In genomic region chr15:99224208-99224911, GRCm38 (mm10) we compare ENCODE assay signal across 8 mouse cellular contexts. TPM values are rescaled to one million over a fixed set of nuclear protein-coding genes. Genes with fewer than 3 reads are reported as not detected.
DNase-seq lines count a peak whose midpoint lies in the region; ATAC-seq lines count a peak whose summit lies in the region.

Kcnh3 (plus strand) TSS chr15:99224861.

- H3K4me2 ChIP-seq in liver, embryonic 16.5 days (ENCODE audit: low read depth, low read length), result peak within 1 kb of the TSS; percentile 53
- H3K4me2 ChIP-seq in neural tube, embryonic 15.5 days, result peak within 1 kb of the TSS; percentile 58

- peaks cover 100% of the 10 kb centered on the region for H3K27me3 ChIP-seq in embryonic facial prominence, embryonic 10.5 days (replicated peaks; ENCODE audit: low read depth, poor library complexity, severe bottlenecking)
- peaks cover 97% of the 10 kb centered on the region for H3K27me3 ChIP-seq in liver, embryonic 16.5 days (ENCODE audit: control insufficient read depth, insufficient read depth, low read depth, low read length)
- H3K27me3 ChIP-seq in neural tube, embryonic 15.5 days (replicated peaks), result peaks cover 98% of the 10 kb centered on the region

- DNase-seq in CD4-positive helper T cell, adult 2 months (ENCODE audit: low read depth, low spot score), result peak; percentile 81
- peak; percentile 59 to 79 for DNase-seq in adrenal gland, adult (ENCODE audit: inconsistent age in 2 of 2, low spot score in 1 of 2)
- no peak for DNase-seq in embryonic facial prominence, embryonic 10.5 days (ENCODE audit: low spot score)
- DNase-seq in heart, postnatal 10 days, result peak; percentile 51 to 61
- DNase-seq in kidney, postnatal 4 days, result peak; percentile 69 to 77
- DNase-seq in thymus, postnatal 14 days, result peak; percentile 91

- no peak within 1 kb of the TSS for H3K9ac ChIP-seq in liver, embryonic 16.5 days (ENCODE audit: low read depth, low read length)
- peak within 1 kb of the TSS; percentile 26 for H3K9ac ChIP-seq in neural tube, embryonic 15.5 days (replicated peaks)

- peak within 1 kb of the TSS; percentile 57 for H3K4me3 ChIP-seq in embryonic facial prominence, embryonic 10.5 days
- peak within 1 kb of the TSS; percentile 51 for H3K4me3 ChIP-seq in liver, embryonic 16.5 days (ENCODE audit: low read depth, low read length)
- peak within 1 kb of the TSS; percentile 38 for H3K4me3 ChIP-seq in neural tube, embryonic 15.5 days (replicated peaks)

- peaks cover 62% of the 10 kb centered on the region for H3K4me1 ChIP-seq in embryonic facial prominence, embryonic 10.5 days
- H3K4me1 ChIP-seq in liver, embryonic 16.5 days (ENCODE audit: control insufficient read depth, low read depth, low read length), result peaks cover 2% of the 10 kb centered on the region; the same call in 1 of the 2 replicates
- H3K4me1 ChIP-seq in neural tube, embryonic 15.5 days, result peaks cover 34% of the 10 kb centered on the region

- H3K9me3 ChIP-seq in embryonic facial prominence, embryonic 10.5 days, result no peaks in the 10 kb centered on the region
- H3K9me3 ChIP-seq in liver, embryonic 16.5 days (replicated peaks; ENCODE audit: control insufficient read depth, low read length), result no peaks in the 10 kb centered on the region
- no peaks in the 10 kb centered on the region for H3K9me3 ChIP-seq in neural tube, embryonic 15.5 days (replicated peaks)

- peak within 1 kb of the TSS; percentile 59 for H3K27ac ChIP-seq in embryonic facial prominence, embryonic 10.5 days (replicated peaks)
- no peak within 1 kb of the TSS for H3K27ac ChIP-seq in liver, embryonic 16.5 days (ENCODE audit: low read length)
- H3K27ac ChIP-seq in neural tube, embryonic 15.5 days (replicated peaks), result no peak within 1 kb of the TSS

- H3K36me3 ChIP-seq in embryonic facial prominence, embryonic 10.5 days (replicated peaks), result no peaks in the 10 kb centered on the region
- H3K36me3 ChIP-seq in liver, embryonic 16.5 days (ENCODE audit: control insufficient read depth, insufficient read depth), result no peaks in the 10 kb centered on the region
- no peaks in the 10 kb centered on the region for H3K36me3 ChIP-seq in neural tube, embryonic 15.5 days

- intact Hi-C loops in heart, postnatal 10 days (cut with DNase I), result no loop called here

- WGBS in embryonic facial prominence, embryonic 10.5 days, result 1% methylated on average over 66 of the region's 66 CpGs
- 2% methylated on average over 60 of the region's 66 CpGs for WGBS in liver, embryonic 16.5 days (ENCODE audit: insufficient replicate concordance)
- 0% methylated on average over 39 of the region's 66 CpGs for WGBS in neural tube, embryonic 15.5 days

- ATAC-seq in liver, embryonic 16.5 days (ENCODE audit: low read depth), result peak; percentile 59
- ATAC-seq in neural tube, embryonic 15.5 days (ENCODE audit: low FRiP score), result no peak

RNA-seq across cellular contexts. Expression of gene Kcnh3, which starts in this region (rescaled TPM):
- 0.25 TPM in 2 replicates for polyA plus RNA-seq in embryonic facial prominence, embryonic 10.5 days (2016; fragmentation: Nextera tagmentation; extraction: Ambion mirVana)
- total RNA-seq in heart, postnatal 10 days (2021), result 1 to 10 TPM in 1 of 2 experiments, under 1 TPM in 1; 0.57 to 1.3 TPM
- 0.05 and 0.12 TPM in 2 replicates for polyA plus RNA-seq in liver, embryonic 16.5 days (2015; fragmentation: Nextera tagmentation; extraction: Ambion mirVana)
- polyA plus RNA-seq in neural tube, embryonic 15.5 days (2015; fragmentation: Nextera tagmentation; extraction: Ambion mirVana), result 0.46 and 1.6 TPM in 2 replicates

Comparison
In these comparisons a context has a peak if more than half of its experiments do, and no peak if none do; other contexts are left out.
1. Peak in ATAC-seq, H3K4me3 ChIP-seq and H3K4me2 ChIP-seq in liver, embryonic 16.5 days; RNA of the gene not detected or under 1 TPM.